Mouse (Mus musculus) ovary, postnatal 14 days (tissue): ENCODE data around the gene Foxp1.

Source experiments
- DNase-seq: peaks from one replicate; pipeline ENCODE4 v3.0.0; 2022; ENCODE audit warnings: low spot score

The Foxp1 gene

GRCm38 (mm10) chr6:99131815-99132214, 390.7 kb downstream of the Foxp1 start:
- no peak for DNase-seq

GRCm38 (mm10) chr6:99130758-99131410, 391.6 kb downstream of the Foxp1 start:
- no peak for DNase-seq

GRCm38 (mm10) chr6:99126717-99127116, 395.8 kb downstream of the Foxp1 start:
- DNase-seq = no peak

- DNase-seq = no peak
Observed at GRCm38 (mm10) chr6:99120776-99121766, 401.4 kb downstream of the Foxp1 start.

GRCm38 (mm10) chr6:99118534-99118933, 404.0 kb downstream of the Foxp1 start:
- no peak for DNase-seq

GRCm38 (mm10) chr6:99117411-99117810, 405.1 kb downstream of the Foxp1 start:
- no peak for DNase-seq

GRCm38 (mm10) chr6:99111856-99112255, 410.7 kb downstream of the Foxp1 start:
- DNase-seq = no peak

- no peak for DNase-seq
Observed at GRCm38 (mm10) chr6:99108417-99108816, 414.1 kb downstream of the Foxp1 start.

GRCm38 (mm10) chr6:99107674-99108073, 414.8 kb downstream of the Foxp1 start:
- DNase-seq = no peak

GRCm38 (mm10) chr6:99107081-99107482, 415.4 kb downstream of the Foxp1 start:
- DNase-seq = no peak

- no peak for DNase-seq
Observed at GRCm38 (mm10) chr6:99105979-99106378, 416.5 kb downstream of the Foxp1 start.

- DNase-seq = no peak
Observed at GRCm38 (mm10) chr6:99104446-99104845, 418.1 kb downstream of the Foxp1 start.

- DNase-seq = no peak
Observed at GRCm38 (mm10) chr6:99103911-99104310, 418.6 kb downstream of the Foxp1 start.

GRCm38 (mm10) chr6:99101489-99101908, 421.0 kb downstream of the Foxp1 start:
- peak; percentile 22 for DNase-seq

- DNase-seq = no peak
Observed at GRCm38 (mm10) chr6:99100331-99100730, 422.2 kb downstream of the Foxp1 start.

- no peak for DNase-seq
Observed at GRCm38 (mm10) chr6:99099781-99100180, 422.7 kb downstream of the Foxp1 start.

- DNase-seq = no peak
Observed at GRCm38 (mm10) chr6:99097191-99097590, 425.3 kb downstream of the Foxp1 start.

- DNase-seq = no peak
Observed at GRCm38 (mm10) chr6:99096776-99097166, 425.8 kb downstream of the Foxp1 start.

GRCm38 (mm10) chr6:99096105-99096775, 426.3 kb downstream of the Foxp1 start:
- DNase-seq = peak; percentile 23

GRCm38 (mm10) chr6:99095185-99096104, 427.1 kb downstream of the Foxp1 start:
- DNase-seq = peak; percentile 15

- no peak for DNase-seq
Observed at GRCm38 (mm10) chr6:99094339-99094989, 428.1 kb downstream of the Foxp1 start.
